ENCODE assay signal across 11 mouse cellular contexts in the genomic region with DNA sequence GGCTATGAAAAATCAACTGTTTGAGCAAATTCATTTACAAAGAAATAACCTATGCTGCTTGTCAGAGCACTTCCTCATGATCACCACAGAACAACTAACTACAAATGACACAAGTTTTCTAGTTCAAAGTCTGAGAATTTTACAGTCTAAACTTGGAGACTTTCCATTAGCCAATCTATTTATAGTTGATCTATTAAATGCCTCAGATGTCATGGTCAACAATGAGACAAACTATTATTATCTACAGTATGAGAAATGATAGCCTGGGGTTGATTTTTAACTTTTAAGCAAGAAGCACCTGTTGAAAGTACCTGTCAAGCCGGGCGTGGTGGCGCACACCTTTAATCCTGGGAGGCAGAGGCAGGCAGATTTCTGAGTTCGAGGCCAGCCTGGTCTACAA. TPM values are rescaled to one million over a fixed set of nuclear protein-coding genes. Genes with fewer than 3 reads are reported as not detected.
DNase-seq lines count a peak whose midpoint lies in the region; ATAC-seq lines count a peak whose summit lies in the region.
"Had no signal": no experiment of that assay in that cellular context is flagged by ENCODE, and none has a peak within 500 bp of the region (broad histone marks: within the 10 kb centered on the region; RNA-seq: fewer than 3 reads in every experiment).

No protein-coding gene starts in this region.

- peaks cover 21% of the 10 kb centered on the region for H3K4me1 ChIP-seq in forebrain, embryonic 13.5 days
- peaks cover 3% of the 10 kb centered on the region; the same call in 1 of the 2 replicates for H3K4me1 ChIP-seq in forebrain, embryonic 11.5 days (replicated peaks; ENCODE audit: control insufficient read depth, insufficient read depth, low read length)
- H3K4me1 ChIP-seq in limb, embryonic 15.5 days = peaks cover 3% of the 10 kb centered on the region; the same call in 1 of the 2 replicates

- no peak for DNase-seq in forebrain, embryonic 11.5 days (ENCODE audit: low spot score)
- DNase-seq in kidney, adult 18-20 months = peak; percentile 17
- DNase-seq in kidney, postnatal 14 days = no peak
- DNase-seq in A20 (ENCODE audit: low read depth, low spot score) = peak; percentile 11
- DNase-seq in urinary bladder, postnatal 36 days (ENCODE audit: low spot score in 2 of 2) = no peak
- DNase-seq: heart, postnatal 36 days; left cerebral cortex, postnatal 4 days had no signal

- H3K4me3 ChIP-seq in forebrain, embryonic 13.5 days = peak overlapping the region; percentile 12; the same call in 1 of the 2 replicates
- H3K4me3 ChIP-seq in forebrain, embryonic 11.5 days (ENCODE audit: low read depth, low read length) = no peak overlapping the region
- 0 out of 2 replicates have a peak overlapping the region, but pooled peaks have one; percentile 92 for H3K4me3 ChIP-seq in limb, embryonic 15.5 days

- peaks cover 26% of the 10 kb centered on the region for H3K36me3 ChIP-seq in forebrain, embryonic 13.5 days (ENCODE audit: poor library complexity, severe bottlenecking)
- H3K36me3 ChIP-seq in forebrain, embryonic 11.5 days (ENCODE audit: control insufficient read depth, insufficient read depth, low read length) = peaks cover 2% of the 10 kb centered on the region; the same call in 1 of the 2 replicates
- H3K36me3 ChIP-seq in limb, embryonic 15.5 days = peaks cover 6% of the 10 kb centered on the region

- no peak overlapping the region for H3K9ac ChIP-seq in forebrain, embryonic 13.5 days
- H3K9ac ChIP-seq in forebrain, embryonic 11.5 days (ENCODE audit: low read length) = no peak overlapping the region
- H3K9ac ChIP-seq in limb, embryonic 15.5 days = no peak overlapping the region

- ATAC-seq in forebrain, embryonic 13.5 days = no peak
- no peak for ATAC-seq in forebrain, embryonic 11.5 days (replicated peaks; ENCODE audit: low FRiP score)
- ATAC-seq in limb, embryonic 15.5 days (ENCODE audit: insufficient number of reproducible peaks, low FRiP score, low TSS enrichment, low read depth) = no peak
- no peak for ATAC-seq in megakaryocyte, adult 5-6 weeks (ENCODE audit: poor library complexity, severe bottlenecking)
- ATAC-seq: midbrain, embryonic 13.5 days had no signal

- H3K27ac ChIP-seq in forebrain, embryonic 13.5 days = no peak overlapping the region
- H3K27ac ChIP-seq in forebrain, embryonic 11.5 days (ENCODE audit: low read depth, low read length) = no peak overlapping the region
- H3K27ac ChIP-seq in limb, embryonic 15.5 days = no peak overlapping the region

- H3K9me3 ChIP-seq in forebrain, embryonic 13.5 days (replicated peaks) = no peaks in the 10 kb centered on the region
- H3K9me3 ChIP-seq in forebrain, embryonic 11.5 days (ENCODE audit: control insufficient read depth, low read length) = no peaks in the 10 kb centered on the region
- no peaks in the 10 kb centered on the region for H3K9me3 ChIP-seq in limb, embryonic 15.5 days
- H3K9me3 ChIP-seq: midbrain, embryonic 13.5 days had no signal

- 97% methylated on average over 4 of the region's 4 CpGs for WGBS in forebrain, embryonic 13.5 days
- WGBS in forebrain, embryonic 11.5 days = 97% methylated on average over 4 of the region's 4 CpGs
- WGBS in limb, embryonic 15.5 days = 90% methylated on average over 4 of the region's 4 CpGs

- no peaks in the 10 kb centered on the region for H3K27me3 ChIP-seq in forebrain, embryonic 13.5 days
- no peaks in the 10 kb centered on the region for H3K27me3 ChIP-seq in forebrain, embryonic 11.5 days (ENCODE audit: control insufficient read depth, insufficient read depth, low read length)
- no peaks in the 10 kb centered on the region for H3K27me3 ChIP-seq in limb, embryonic 15.5 days
- H3K27me3 ChIP-seq: midbrain, embryonic 13.5 days had no signal

- peak overlapping the region; percentile 68 for H3K4me2 ChIP-seq in forebrain, embryonic 13.5 days
- H3K4me2 ChIP-seq in forebrain, embryonic 11.5 days (ENCODE audit: low read depth, low read length, severe bottlenecking) = no peak overlapping the region
- no peak overlapping the region for H3K4me2 ChIP-seq in limb, embryonic 15.5 days

RNA-seq across cellular contexts. Expression of a gene that starts 1.7 kb away (rescaled TPM):
- polyA plus RNA-seq in forebrain, embryonic 13.5 days (2015; fragmentation: Nextera tagmentation; extraction: Ambion mirVana) = 942 and 1,061 TPM in 2 replicates
- 962 and 982 TPM in 2 replicates for polyA plus RNA-seq in forebrain, embryonic 11.5 days (2014; fragmentation: Nextera tagmentation; extraction: Ambion mirVana)
- polyA plus RNA-seq in limb, embryonic 15.5 days (2015; fragmentation: Nextera tagmentation; extraction: Ambion mirVana) = 402 and 435 TPM in 2 replicates
- 235 and 240 TPM in 2 replicates for total RNA-seq in megakaryocyte, adult 5-6 weeks (2015)
- total RNA-seq in megakaryocyte, adult 5-6 weeks (2017) = 173 and 184 TPM in 2 replicates

RNA-seq across cellular contexts. Expression of a gene that starts 27.3 kb away (rescaled TPM):
- polyA plus RNA-seq in forebrain, embryonic 13.5 days (2015; fragmentation: Nextera tagmentation; extraction: Ambion mirVana) = 4,373 and 4,619 TPM in 2 replicates
- 4,588 and 4,913 TPM in 2 replicates for polyA plus RNA-seq in forebrain, embryonic 11.5 days (2014; fragmentation: Nextera tagmentation; extraction: Ambion mirVana)
- polyA plus RNA-seq in limb, embryonic 15.5 days (2015; fragmentation: Nextera tagmentation; extraction: Ambion mirVana) = 4,193 and 4,412 TPM in 2 replicates
- total RNA-seq in megakaryocyte, adult 5-6 weeks (2015) = 3,541 and 3,784 TPM in 2 replicates
- total RNA-seq in megakaryocyte, adult 5-6 weeks (2017) = 1,457 and 1,607 TPM in 2 replicates

RNA-seq across cellular contexts. Expression of a gene that starts 33.2 kb away (rescaled TPM):
- polyA plus RNA-seq in forebrain, embryonic 13.5 days (2015; fragmentation: Nextera tagmentation; extraction: Ambion mirVana) = 13.9 and 14.8 TPM in 2 replicates
- polyA plus RNA-seq in forebrain, embryonic 11.5 days (2014; fragmentation: Nextera tagmentation; extraction: Ambion mirVana) = 14.0 and 15.0 TPM in 2 replicates
- polyA plus RNA-seq in limb, embryonic 15.5 days (2015; fragmentation: Nextera tagmentation; extraction: Ambion mirVana) = 29.2 and 29.9 TPM in 2 replicates
- 54.1 and 63.5 TPM in 2 replicates for total RNA-seq in megakaryocyte, adult 5-6 weeks (2015)
- total RNA-seq in megakaryocyte, adult 5-6 weeks (2017) = 43.7 and 56.3 TPM in 2 replicates

RNA-seq across cellular contexts. Expression of a gene that starts 53.7 kb away (rescaled TPM):
- 29.1 and 31.1 TPM in 2 replicates for polyA plus RNA-seq in forebrain, embryonic 13.5 days (2015; fragmentation: Nextera tagmentation; extraction: Ambion mirVana)
- polyA plus RNA-seq in forebrain, embryonic 11.5 days (2014; fragmentation: Nextera tagmentation; extraction: Ambion mirVana) = 22.3 and 28.9 TPM in 2 replicates
- 10.0 TPM in 2 replicates for polyA plus RNA-seq in limb, embryonic 15.5 days (2015; fragmentation: Nextera tagmentation; extraction: Ambion mirVana)
- total RNA-seq in megakaryocyte, adult 5-6 weeks (2015) = 37.8 and 39.0 TPM in 2 replicates
- 7.9 and 12.6 TPM in 2 replicates for total RNA-seq in megakaryocyte, adult 5-6 weeks (2017)

Comparison
In these comparisons a context has a peak if more than half of its experiments do, and no peak if none do; other contexts are left out.
1. DNase-seq: peak in kidney, adult 18-20 months (single experiment) and A20 (single experiment); none in forebrain, embryonic 11.5 days (single experiment), kidney, postnatal 14 days (single experiment) and urinary bladder, postnatal 36 days (0 of 2).